Mouse (Mus musculus) kidney, embryonic 15.5 days (tissue): ENCODE measurements at regions not wholly inside any gene's neighbourhood (a gene's known extent, or its start where the extent isn't known, plus 50 kb on each side); places are given as distances from the start of the nearest gene placed in this dataset.
"Not testable (repeated sequence)": the region's sequence is repeated elsewhere in the genome, so short reads cannot be mapped to it uniquely, and the experiment has no call there.

Experiments
- ATAC-seq: fragments of 200-750 bp; cut with Nextera tagmentation; replicated peaks from 2 replicates; pipeline ENCODE4 v1.8.0; 2017; ENCODE audit warnings: moderate TSS enrichment; ENCODE audit not compliant: low FRiP score
- H3K27ac ChIP-seq: fragments of 300-500 bp; sonication (generic); 2 replicates; pipeline ENCODE4 v1.5.1; 2015; ENCODE audit warnings: mild to moderate bottlenecking, inconsistent platforms
- H3K27me3 ChIP-seq: fragments of 300-500 bp; sonication (generic); 2 replicates; pipeline ENCODE4 v1.6.1; 2015; ENCODE audit warnings: inconsistent platforms
- H3K36me3 ChIP-seq: fragments of 300-500 bp; sonication (generic); 2 replicates; pipeline ENCODE4 v1.6.1; 2015; ENCODE audit warnings: inconsistent platforms
- H3K4me1 ChIP-seq: fragments of 300-500 bp; sonication (generic); 2 replicates; pipeline ENCODE4 v1.6.1; 2015; ENCODE audit warnings: inconsistent platforms
- H3K4me2 ChIP-seq: fragments of 300-500 bp; sonication (generic); 2 replicates; pipeline ENCODE4 v1.6.1; 2015; ENCODE audit warnings: moderate library complexity, mild to moderate bottlenecking, inconsistent platforms
- H3K4me3 ChIP-seq: fragments of 300-500 bp; sonication (generic); replicated peaks from 2 replicates; pipeline ENCODE4 v1.5.1; 2015; ENCODE audit warnings: mild to moderate bottlenecking, inconsistent platforms
- H3K9ac ChIP-seq: fragments of 300-500 bp; sonication (generic); 2 replicates; pipeline ENCODE4 v1.6.1; 2015; ENCODE audit warnings: mild to moderate bottlenecking, inconsistent platforms
- H3K9me3 ChIP-seq: fragments of 300-500 bp; sonication (generic); replicated peaks from 2 replicates; pipeline ENCODE4 v1.6.1; 2016; ENCODE audit warnings: inconsistent platforms
- WGBS: fragments of 180-500 bp; shearing (Covaris S2); methylation state at CpG from one replicate; pipeline ENCODE4 v1.1.7; 2015; ENCODE audit warnings: mixed read lengths; 5-methylcytosine and 5-hydroxymethylcytosine counted together

DNA sequence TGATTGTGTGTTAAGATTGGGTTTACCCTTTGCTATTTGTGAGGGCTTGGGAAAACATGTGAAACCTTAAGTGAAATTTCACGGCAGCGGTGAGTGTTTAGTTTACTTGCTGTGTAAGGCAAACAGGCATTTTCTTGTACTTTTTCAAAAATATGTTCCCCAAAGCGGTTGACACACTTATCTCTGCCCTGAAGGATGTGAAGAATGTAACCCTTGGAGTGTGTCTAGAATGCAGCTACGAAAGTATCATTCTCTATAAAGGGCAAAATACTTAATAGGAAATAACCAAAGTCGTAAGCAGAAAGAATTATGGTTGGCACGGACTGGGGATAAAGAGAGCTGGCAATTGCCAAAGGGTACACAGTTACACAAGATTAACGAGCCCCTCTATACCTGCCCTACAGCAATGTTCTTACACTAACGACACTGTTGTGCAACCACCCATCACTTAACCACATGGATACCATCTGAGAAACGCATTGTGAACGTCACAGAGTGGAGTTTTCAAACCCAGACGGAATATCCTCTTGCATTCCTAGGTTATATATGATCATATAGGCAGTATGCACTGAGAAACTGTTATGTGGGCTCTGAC is 162.3 kb upstream of the 2610301B20Rik start:
- Histone ChIP-seq H3K4me3 (no peak overlapping the region), H3K9ac (no peak overlapping the region), H3K36me3 (no peaks in the 10 kb centered on the region), H3K27me3 (no peaks in the 10 kb centered on the region), H3K4me1 (no peaks in the 10 kb centered on the region), H3K4me2 (no peak overlapping the region), H3K27ac (no peak overlapping the region), H3K9me3 (no peaks in the 10 kb centered on the region)
- ATAC-seq: no peak
- WGBS: 61% methylated on average over 11 of the region's 11 CpGs

DNA sequence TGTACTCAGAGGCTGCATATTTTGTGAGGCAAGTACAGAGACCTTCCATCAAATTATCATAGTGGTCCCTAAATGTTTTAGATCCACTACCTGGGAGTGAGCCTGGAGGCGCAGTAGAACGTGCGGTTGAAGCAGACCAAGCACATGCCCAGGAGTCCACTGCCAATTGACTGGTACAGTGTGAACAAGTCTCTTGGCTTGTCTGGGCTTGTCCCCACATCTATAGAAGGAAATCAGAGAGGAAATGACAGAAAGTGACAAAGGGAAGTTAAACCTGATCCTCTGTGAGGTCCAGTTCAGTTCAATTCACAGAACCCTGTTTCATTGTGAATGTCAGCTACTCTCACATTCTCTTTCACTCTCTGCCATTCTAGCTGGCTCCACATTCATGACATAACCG is 151.0 kb upstream of the 2610301B20Rik start:
- no peaks in the 10 kb centered on the region for H3K4me1 ChIP-seq
- H3K36me3 ChIP-seq: no peaks in the 10 kb centered on the region
- no peak for ATAC-seq
- no peak overlapping the region for H3K27ac ChIP-seq
- H3K9me3 ChIP-seq: no peaks in the 10 kb centered on the region
- no peak overlapping the region for H3K4me2 ChIP-seq
- 87% methylated on average over 4 of the region's 4 CpGs for WGBS
- no peak overlapping the region for H3K9ac ChIP-seq
- H3K4me3 ChIP-seq: no peak overlapping the region
- no peaks in the 10 kb centered on the region for H3K27me3 ChIP-seq

DNA sequence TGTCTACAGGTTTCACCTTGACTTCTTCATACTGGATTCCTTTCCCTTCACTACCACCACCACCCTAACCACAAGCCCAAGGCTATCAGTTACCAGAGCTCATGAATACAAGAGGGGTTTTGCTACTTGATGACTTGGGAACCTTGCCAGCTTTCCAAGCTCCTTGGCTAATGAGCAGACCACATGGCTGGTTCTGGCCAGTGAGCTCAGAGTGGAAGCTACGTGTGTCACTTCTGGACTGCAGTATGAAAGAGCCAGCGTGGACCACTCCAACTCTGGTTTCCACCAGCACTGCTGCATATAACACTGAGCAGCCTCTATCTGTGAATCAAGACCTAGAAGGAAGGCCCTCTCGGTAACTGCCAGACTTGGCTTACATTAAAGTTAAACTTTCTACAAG is 146.4 kb upstream of the 2610301B20Rik start:
- Histone ChIP-seq H3K4me1 (no peaks in the 10 kb centered on the region), H3K9ac (no peak overlapping the region), H3K9me3 (no peaks in the 10 kb centered on the region), H3K4me3 (no peak overlapping the region), H3K27ac (no peak overlapping the region), H3K36me3 (no peaks in the 10 kb centered on the region), H3K27me3 (no peaks in the 10 kb centered on the region), H3K4me2 (no peak overlapping the region)
- WGBS: 70% methylated on average over 3 of the region's 3 CpGs
- no peak for ATAC-seq

DNA sequence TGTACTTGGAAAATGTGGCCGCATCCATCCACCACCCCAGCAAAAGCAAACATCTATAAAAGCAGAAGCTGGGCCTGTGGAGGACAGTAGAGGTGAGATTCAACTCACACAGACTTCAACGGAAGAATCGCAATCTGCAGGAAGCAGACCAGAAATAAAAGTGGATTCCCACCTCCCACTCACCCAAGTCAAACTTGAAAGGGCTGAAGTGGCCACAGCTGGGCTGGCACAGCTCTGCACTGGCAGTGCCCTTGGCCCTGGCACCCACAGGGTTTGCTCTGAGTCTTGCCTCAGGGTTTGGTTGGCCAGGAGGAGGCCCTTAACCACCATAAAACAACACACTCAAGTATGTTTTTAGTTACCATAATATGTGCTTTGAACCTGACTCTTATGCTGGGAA is 129.1 kb upstream of the 2610301B20Rik start:
- Histone ChIP-seq H3K36me3 (no peaks in the 10 kb centered on the region), H3K4me1 (no peaks in the 10 kb centered on the region), H3K9me3 (no peaks in the 10 kb centered on the region), H3K9ac (no peak overlapping the region), H3K27me3 (no peaks in the 10 kb centered on the region), H3K27ac (no peak overlapping the region), H3K4me3 (no peak overlapping the region), H3K4me2 (no peak overlapping the region)
- no peak for ATAC-seq
- 87% methylated on average over 3 of the region's 3 CpGs for WGBS

DNA sequence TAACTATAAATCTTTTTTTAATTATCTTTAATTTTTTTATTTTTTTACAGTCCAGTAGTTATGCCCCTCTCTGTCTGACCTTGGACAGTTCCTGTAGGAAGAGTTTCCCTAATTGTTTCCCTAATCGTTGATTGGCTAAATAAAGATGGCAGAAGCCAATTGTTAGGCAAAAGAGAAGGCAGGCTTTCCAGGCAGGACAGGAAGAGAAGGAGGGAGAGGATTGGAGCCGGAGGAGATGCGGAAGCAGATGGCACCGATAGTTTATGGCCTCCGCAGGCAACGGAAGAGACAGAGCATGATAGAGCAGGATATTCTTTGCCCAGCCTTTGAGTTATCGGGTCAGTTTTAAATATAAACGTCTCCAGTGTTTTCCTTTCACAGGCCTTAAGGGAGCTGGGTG is 125.5 kb upstream of the 2610301B20Rik start:
- Histone ChIP-seq H3K9ac (no peak overlapping the region), H3K4me3 (no peak overlapping the region), H3K9me3 (no peaks in the 10 kb centered on the region), H3K4me2 (no peak overlapping the region), H3K36me3 (no peaks in the 10 kb centered on the region), H3K27ac (no peak overlapping the region), H3K27me3 (no peaks in the 10 kb centered on the region), H3K4me1 (no peaks in the 10 kb centered on the region)
- ATAC-seq: no peak
- 77% methylated on average over 8 of the region's 8 CpGs for WGBS

DNA sequence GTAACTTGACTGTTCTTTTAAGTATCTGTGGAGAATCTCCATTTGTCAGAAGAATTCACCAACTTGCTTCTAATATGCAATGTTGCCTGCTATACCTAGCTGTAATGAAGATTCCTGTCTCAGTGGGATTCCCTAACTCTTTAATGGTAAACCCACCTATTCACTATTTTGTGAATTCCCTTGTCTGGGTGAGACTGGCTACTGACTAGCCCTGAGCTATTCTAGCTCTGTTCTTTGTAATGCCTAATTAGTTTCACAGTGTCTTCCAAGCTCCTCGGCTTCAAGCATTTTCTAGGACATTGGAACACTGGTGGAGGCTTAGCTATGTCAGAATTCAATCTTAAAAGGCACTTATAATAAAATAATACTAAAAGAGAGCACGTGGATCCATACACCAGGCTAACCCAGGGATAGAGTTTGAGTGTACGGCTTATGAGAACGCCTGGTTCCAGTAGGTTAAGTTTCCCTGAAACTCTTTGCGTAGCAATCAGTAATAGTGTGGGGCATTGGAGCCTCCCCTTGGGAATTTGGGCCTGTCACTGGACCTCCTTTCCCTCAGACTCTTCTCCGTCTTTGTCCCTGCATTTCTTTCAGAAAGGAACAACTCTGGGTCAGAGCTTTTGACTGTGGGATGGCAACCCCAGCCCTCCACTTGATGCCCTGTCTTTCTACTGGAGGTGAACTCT is 123.8 kb upstream of the 2610301B20Rik start:
- H3K4me3 ChIP-seq, H3K9me3 ChIP-seq, H3K9ac ChIP-seq, H3K4me2 ChIP-seq, H3K27me3 ChIP-seq, ATAC-seq, H3K36me3 ChIP-seq, H3K27ac ChIP-seq, H3K4me1 ChIP-seq: not testable (repeated sequence)
- 76% methylated on average over 6 of the region's 6 CpGs for WGBS

DNA sequence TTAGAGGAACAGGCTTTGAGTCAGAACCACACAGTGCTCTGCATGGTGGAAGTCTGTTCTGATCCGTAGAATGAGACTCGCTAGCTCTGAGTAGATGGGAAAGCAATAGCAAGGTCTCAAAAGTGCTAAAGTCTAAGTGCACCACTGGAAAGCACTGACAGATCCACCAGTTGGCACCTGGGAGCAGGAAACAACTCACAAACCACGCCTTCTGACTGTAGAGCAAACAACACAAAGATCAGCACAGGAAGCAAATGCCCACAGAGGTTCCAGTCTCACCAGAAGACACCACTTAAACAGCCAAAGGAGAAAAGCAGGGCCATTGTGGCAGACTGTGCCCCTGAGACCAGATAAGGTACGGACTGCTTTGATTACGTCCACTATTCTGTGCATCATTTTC is 121.1 kb upstream of the 2610301B20Rik start:
- Histone ChIP-seq H3K27ac (no peak overlapping the region), H3K9ac (no peak overlapping the region), H3K4me1 (no peaks in the 10 kb centered on the region), H3K27me3 (no peaks in the 10 kb centered on the region), H3K4me2 (no peak overlapping the region), H3K4me3 (no peak overlapping the region), H3K36me3 (no peaks in the 10 kb centered on the region), H3K9me3 (no peaks in the 10 kb centered on the region)
- no peak for ATAC-seq
- 77% methylated on average over 5 of the region's 5 CpGs for WGBS

DNA sequence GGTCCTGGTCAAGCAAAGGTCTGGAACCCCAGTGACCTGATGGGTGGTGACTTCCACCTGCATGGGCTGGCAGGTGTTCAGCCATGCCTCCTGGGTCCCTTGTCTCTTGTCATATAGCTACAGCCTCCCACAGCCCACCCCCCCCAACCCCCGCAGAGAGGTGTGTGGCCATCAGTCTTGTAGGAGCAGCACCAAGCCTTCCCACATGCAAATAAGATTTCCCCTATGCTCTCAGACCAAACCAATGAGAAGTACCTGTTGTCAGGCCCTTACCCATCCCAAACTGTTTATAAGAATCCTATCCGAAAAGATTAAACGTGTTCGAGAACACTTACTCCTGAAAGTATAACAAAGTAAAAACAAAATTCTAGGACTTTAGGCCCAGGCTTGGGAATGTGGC is 114.8 kb upstream of the 2610301B20Rik start:
- no peak overlapping the region for H3K4me2 ChIP-seq
- H3K27ac ChIP-seq: no peak overlapping the region
- no peaks in the 10 kb centered on the region for H3K27me3 ChIP-seq
- no peaks in the 10 kb centered on the region for H3K36me3 ChIP-seq
- no peak overlapping the region for H3K9ac ChIP-seq
- H3K4me1 ChIP-seq: no peaks in the 10 kb centered on the region
- H3K4me3 ChIP-seq: no peak overlapping the region
- ATAC-seq: no peak
- WGBS: 94% methylated on average over 4 of the region's 4 CpGs
- H3K9me3 ChIP-seq: no peaks in the 10 kb centered on the region

DNA sequence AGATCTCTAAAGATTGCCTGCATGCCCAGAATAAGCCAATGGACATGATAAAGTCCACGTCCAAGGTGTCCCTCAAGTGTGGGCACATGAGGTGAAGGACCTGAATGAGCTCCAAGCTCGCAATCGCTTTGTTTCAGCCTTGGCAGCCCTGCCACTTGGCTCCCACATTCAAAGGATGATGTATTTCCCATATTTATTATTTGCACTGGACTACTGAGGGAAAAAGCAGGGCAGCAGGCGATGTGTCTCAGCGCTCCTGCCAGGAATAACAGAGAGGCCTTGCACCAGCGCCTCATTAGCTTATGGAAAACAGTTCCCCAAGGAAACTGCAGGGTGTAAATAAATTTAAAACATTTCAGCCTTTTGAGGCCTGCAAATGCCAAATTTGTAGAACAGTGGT is 106.6 kb upstream of the 2610301B20Rik start:
- no peak for ATAC-seq
- Histone ChIP-seq H3K36me3 (no peaks in the 10 kb centered on the region), H3K27ac (no peak overlapping the region), H3K4me3 (no peak overlapping the region), H3K9ac (no peak overlapping the region), H3K4me1 (no peaks in the 10 kb centered on the region), H3K27me3 (no peaks in the 10 kb centered on the region), H3K9me3 (no peaks in the 10 kb centered on the region), H3K4me2 (no peak overlapping the region)
- 73% methylated on average over 6 of the region's 6 CpGs for WGBS

DNA sequence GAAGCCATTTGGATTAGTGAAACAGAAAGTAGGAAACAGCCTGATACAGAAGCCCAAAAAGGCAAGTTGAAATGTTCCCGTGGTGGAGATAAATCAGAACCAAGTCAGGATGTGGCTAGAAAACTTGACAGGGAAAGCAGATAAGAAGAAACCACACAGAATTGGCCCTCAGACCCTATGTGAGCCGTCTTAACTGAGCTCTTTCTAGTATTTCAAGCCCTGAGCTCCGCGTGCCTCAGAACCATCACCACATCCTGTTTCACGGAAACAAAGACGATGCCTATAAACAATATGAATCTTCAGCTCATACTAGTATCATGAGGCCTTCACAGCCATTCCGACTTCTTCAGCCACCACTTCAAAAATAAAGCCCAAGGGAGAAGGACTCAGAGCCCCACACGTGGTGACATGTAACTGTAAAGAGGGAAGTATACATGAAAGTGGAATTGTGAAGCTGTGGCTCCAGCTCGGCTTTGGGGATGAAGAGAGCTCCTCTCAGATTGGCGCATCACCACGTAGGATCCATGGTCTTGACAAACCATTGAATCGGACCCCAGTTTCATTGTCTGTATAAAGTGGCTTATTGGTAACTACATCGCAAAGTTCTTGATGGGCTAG is 104.2 kb upstream of the 2610301B20Rik start:
- Histone ChIP-seq H3K4me3 (no peak overlapping the region), H3K27ac (no peak overlapping the region), H3K4me2 (no peak overlapping the region), H3K9ac (no peak overlapping the region), H3K27me3 (no peaks in the 10 kb centered on the region), H3K4me1 (no peaks in the 10 kb centered on the region), H3K36me3 (no peaks in the 10 kb centered on the region), H3K9me3 (no peaks in the 10 kb centered on the region)
- 88% methylated on average over 13 of the region's 13 CpGs for WGBS
- no peak for ATAC-seq

DNA sequence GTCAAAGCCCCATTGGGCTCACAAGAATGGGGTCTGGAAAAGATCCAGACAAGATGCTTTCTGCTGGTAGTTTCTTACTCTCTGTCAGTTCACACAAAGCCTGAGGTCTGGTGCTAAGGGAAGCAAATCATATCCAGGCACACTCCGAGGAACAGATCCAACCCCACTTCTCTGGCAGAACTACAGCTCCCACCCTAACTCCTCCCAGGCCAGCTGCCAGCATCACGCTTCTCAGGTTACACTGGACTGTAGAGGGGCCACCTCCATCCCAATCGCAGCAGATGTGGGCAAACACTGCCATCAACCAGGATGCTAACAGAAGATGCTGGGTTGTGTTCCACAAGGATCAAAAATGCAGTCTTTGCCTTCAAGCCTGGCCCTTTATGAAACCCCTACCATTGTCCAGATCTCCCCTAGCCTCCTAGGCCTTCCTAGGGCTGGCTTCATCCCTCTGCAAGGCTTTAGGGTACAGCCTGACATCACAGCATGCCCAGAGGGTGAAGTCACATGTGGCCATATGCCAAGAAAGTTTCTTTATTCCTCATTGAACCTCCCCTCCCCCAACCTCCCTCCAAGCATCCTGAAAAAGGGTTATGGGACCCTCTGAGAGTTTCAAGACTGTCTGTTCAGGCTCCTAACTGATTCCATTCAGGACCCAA is 99.6 kb upstream of the 2610301B20Rik start:
- no peak overlapping the region for H3K4me3 ChIP-seq
- peak; percentile 69; the same call in 1 of the 2 replicates for ATAC-seq

DNA sequence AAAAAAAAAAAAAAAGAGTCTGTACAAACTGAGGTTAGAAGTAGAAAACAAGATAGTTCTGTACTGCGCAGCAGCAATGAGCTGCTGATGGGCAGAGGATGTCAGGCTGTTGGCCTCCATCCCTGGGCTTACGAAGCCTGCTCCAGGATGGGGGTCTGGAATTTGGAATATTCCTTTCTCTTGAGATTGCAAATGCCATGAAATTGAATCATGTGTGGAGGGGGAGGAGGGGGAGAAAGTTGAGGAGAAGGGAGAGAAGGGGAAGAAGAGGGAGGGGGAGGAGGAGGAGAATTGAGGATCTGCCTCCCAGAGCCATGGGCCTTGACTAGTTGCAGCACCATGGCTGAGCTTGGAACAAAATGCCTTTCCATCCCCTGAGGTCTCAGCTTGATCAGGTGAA is 87.6 kb upstream of the 2610301B20Rik start:
- Histone ChIP-seq H3K9me3 (no peaks in the 10 kb centered on the region), H3K4me1 (no peaks in the 10 kb centered on the region), H3K9ac (no peak overlapping the region), H3K4me2 (no peak overlapping the region), H3K4me3 (no peak overlapping the region), H3K27ac (no peak overlapping the region), H3K36me3 (no peaks in the 10 kb centered on the region), H3K27me3 (no peaks in the 10 kb centered on the region)
- WGBS: 70% methylated on average over 2 of the region's 2 CpGs
- no peak for ATAC-seq

More for the DNA sequence above, 99.6 kb upstream of the 2610301B20Rik start:
- H3K4me1 ChIP-seq: no peaks in the 10 kb centered on the region
- no peaks in the 10 kb centered on the region for H3K9me3 ChIP-seq
- no peaks in the 10 kb centered on the region for H3K36me3 ChIP-seq
- no peak overlapping the region for H3K27ac ChIP-seq
- H3K27me3 ChIP-seq: no peaks in the 10 kb centered on the region
- H3K9ac ChIP-seq: no peak overlapping the region
- H3K4me2 ChIP-seq: no peak overlapping the region
- WGBS: 11% methylated on average over 3 of the region's 3 CpGs
